Mouse (Mus musculus) left cerebral cortex, postnatal 4 days (tissue): ENCODE data around the gene Smyd1. TPM values are rescaled to one million over a fixed set of nuclear protein-coding genes. Genes with fewer than 3 reads are reported as not detected.

ENCODE experiments used
- DNase-seq: peaks from one replicate; pipeline ENCODE4 v3.0.0-alpha.2; 2022
- intact Hi-C: fragments of 180-260 bp; cut with DNase I; formaldehyde crosslinking; loops from one replicate; pipeline ENCODE4 v1.15.1; 2025
- total RNA-seq, 2 experiments: library from RNA; stranded (reverse); gene quantifications; 2 replicates each; pipeline ENCODE4 v1.2.3; 2021

Gene Smyd1
- total RNA-seq, 2 experiments from 2014 or later, result 1.8 to 2.3 TPM

- DNase-seq, result no peak
Observed at GRCm38 (mm10) chr6:71224184-71224943, 97.7 kb downstream of the Smyd1 start.

GRCm38 (mm10) chr6:71221501-71221900 is 100.5 kb downstream of the Smyd1 start:
- intact Hi-C loops, result no loop called here
- DNase-seq, result no peak

More at GRCm38 (mm10) chr6:71224184-71224943, 97.7 kb downstream of the Smyd1 start:
- intact Hi-C loops, result no loop called here

GRCm38 (mm10) chr6:71212471-71212870 is 109.6 kb downstream of the Smyd1 start:
- DNase-seq, result no peak
- intact Hi-C loops, result no loop called here

GRCm38 (mm10) chr6:71211917-71212316 is 110.1 kb downstream of the Smyd1 start:
- intact Hi-C loops, result no loop called here
- DNase-seq, result no peak

GRCm38 (mm10) chr6:71208691-71209090 is 113.3 kb downstream of the Smyd1 start:
- intact Hi-C loops, result no loop called here
- no peak for DNase-seq

- intact Hi-C loops, result no loop called here
- DNase-seq, result no peak
Observed at GRCm38 (mm10) chr6:71204166-71204565, 117.9 kb downstream of the Smyd1 start.

- no peak for DNase-seq
- intact Hi-C loops, result no loop called here
Observed at GRCm38 (mm10) chr6:71203674-71204073, 118.4 kb downstream of the Smyd1 start.

- DNase-seq, result no peak
- intact Hi-C loops, result no loop called here
Observed at GRCm38 (mm10) chr6:71201925-71202324, 120.1 kb downstream of the Smyd1 start.

- intact Hi-C loops, result no loop called here
- no peak for DNase-seq
Observed at GRCm38 (mm10) chr6:71199612-71200011, 122.4 kb downstream of the Smyd1 start, which contains the start of gene Fabp1. Gene Fabp1 (plus strand): TSS chr6:71199827.

GRCm38 (mm10) chr6:71197636-71198535 is 124.1 kb downstream of the Smyd1 start:
- no peak for DNase-seq

GRCm38 (mm10) chr6:71196107-71196506 is 125.9 kb downstream of the Smyd1 start:
- intact Hi-C loops, result no loop called here
- no peak for DNase-seq

More at GRCm38 (mm10) chr6:71197636-71198535, 124.1 kb downstream of the Smyd1 start:
- intact Hi-C loops, result no loop called here

GRCm38 (mm10) chr6:71193151-71193740 is 128.8 kb downstream of the Smyd1 start:
- no peak for DNase-seq
- intact Hi-C loops, result no loop called here

- intact Hi-C loops, result no loop called here
- no peak for DNase-seq
Observed at GRCm38 (mm10) chr6:71190501-71190900, 131.5 kb downstream of the Smyd1 start.

GRCm38 (mm10) chr6:71189578-71189977 is 132.5 kb downstream of the Smyd1 start:
- intact Hi-C loops, result no loop called here
- DNase-seq, result no peak

GRCm38 (mm10) chr6:71184941-71185604 is 137.0 kb downstream of the Smyd1 start:
- DNase-seq, result no peak
- intact Hi-C loops, result no loop called here

GRCm38 (mm10) chr6:71180596-71180995 is 141.4 kb downstream of the Smyd1 start:
- intact Hi-C loops, result no loop called here

GRCm38 (mm10) chr6:71172812-71173580 is 149.0 kb downstream of the Smyd1 start:
- DNase-seq, result no peak
- intact Hi-C loops, result no loop called here

More at GRCm38 (mm10) chr6:71180596-71180995, 141.4 kb downstream of the Smyd1 start:
- no peak for DNase-seq

GRCm38 (mm10) chr6:71166551-71167169 is 155.4 kb downstream of the Smyd1 start:
- intact Hi-C loops, result no loop called here
- DNase-seq, result peak; percentile 13

GRCm38 (mm10) chr6:71164394-71164793 is 157.6 kb downstream of the Smyd1 start:
- no peak for DNase-seq
- intact Hi-C loops, result no loop called here
